In the genomic region with DNA sequence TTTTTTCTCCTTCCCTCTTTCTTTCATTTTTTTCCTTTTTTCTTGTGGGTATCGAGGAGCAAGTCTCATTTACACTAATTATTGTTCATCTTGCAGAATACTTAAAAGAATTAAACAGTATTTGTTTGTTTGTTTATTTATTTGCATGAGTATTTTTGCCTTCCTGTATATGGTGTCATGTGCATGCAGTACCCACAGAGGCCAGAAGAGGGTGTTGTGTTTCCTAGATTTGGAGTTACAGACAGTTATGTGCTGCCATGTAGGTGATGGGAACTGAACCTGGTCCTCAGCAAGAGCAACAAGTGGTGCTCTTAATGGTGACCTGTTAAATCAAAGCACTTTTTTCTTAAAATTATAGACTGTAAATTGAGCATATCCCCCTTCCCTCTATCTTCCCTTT, we compare ENCODE assay signal across 18 mouse cellular contexts. TPM values are rescaled to one million over a fixed set of nuclear protein-coding genes. Genes with fewer than 3 reads are reported as not detected.
DNase-seq lines count a peak whose midpoint lies in the region; ATAC-seq and TF ChIP-seq lines count a peak whose summit lies in the region.
"Had no signal": no experiment of that assay in that cellular context is flagged by ENCODE, and none has a peak within 500 bp of the region (broad histone marks: within the 10 kb centered on the region; RNA-seq: fewer than 3 reads in every experiment).

No protein-coding gene starts in this region.

- H3K4me3 ChIP-seq in heart, adult 2 months = no peak overlapping the region
- H3K4me3 ChIP-seq in midbrain, embryonic 15.5 days = no peak overlapping the region
- no peak overlapping the region for H3K4me3 ChIP-seq in midbrain, embryonic 13.5 days (replicated peaks)
- no peak overlapping the region for H3K4me3 ChIP-seq in MEL (ENCODE audit: control insufficient read depth in 1 of 2, insufficient read depth in 1 of 2, low read depth in 2 of 2, low read length in 2 of 2)

- H3K27me3 ChIP-seq in heart, adult 2 months (ENCODE audit: control insufficient read depth, insufficient read depth, low read length) = no peaks in the 10 kb centered on the region
- H3K27me3 ChIP-seq in midbrain, embryonic 15.5 days (replicated peaks) = no peaks in the 10 kb centered on the region
- no peaks in the 10 kb centered on the region for H3K27me3 ChIP-seq in midbrain, embryonic 13.5 days
- no peaks in the 10 kb centered on the region for H3K27me3 ChIP-seq in MEL (ENCODE audit: control insufficient read depth in 1 of 2, insufficient read depth in 2 of 2, low read length in 2 of 2)
- H3K27me3 ChIP-seq: limb, embryonic 13.5 days had no signal

- H3K27ac ChIP-seq in heart, adult 2 months = no peak overlapping the region
- no peak overlapping the region for H3K27ac ChIP-seq in midbrain, embryonic 15.5 days
- H3K27ac ChIP-seq in midbrain, embryonic 13.5 days = no peak overlapping the region
- H3K27ac ChIP-seq in MEL (ENCODE audit: control insufficient read depth, low read depth, low read length) = no peak overlapping the region

- 97% methylated on average over 1 of the region's 1 CpGs for WGBS in heart, adult 2 months
- 93% methylated on average over 1 of the region's 1 CpGs for WGBS in midbrain, embryonic 15.5 days
- 95% methylated on average over 1 of the region's 1 CpGs for WGBS in midbrain, embryonic 13.5 days

- no peak for ATAC-seq in midbrain, embryonic 15.5 days (replicated peaks)
- ATAC-seq in midbrain, embryonic 13.5 days = no peak

- no peaks in the 10 kb centered on the region for H3K79me2 ChIP-seq in heart, adult 2 months (replicated peaks; ENCODE audit: control insufficient read depth, insufficient read depth, low read length)
- H3K79me2 ChIP-seq in MEL (ENCODE audit: control insufficient read depth, insufficient read depth, low read length, poor library complexity) = peaks cover 19% of the 10 kb centered on the region

- DNase-seq in heart, adult 2 months = no peak
- no peak for DNase-seq in heart, postnatal 10 days
- DNase-seq in MEL (ENCODE audit: low read depth, low spot score) = peak; percentile 69
- peak; percentile 38 for DNase-seq in retina, embryonic 14.5 days (ENCODE audit: low spot score)
- DNase-seq in heart, adult 18-20 months = no peak
- DNase-seq in yolk sac, embryonic 10.5 days (ENCODE audit: low spot score) = no peak
- DNase-seq: heart, postnatal 36 days; thymus, postnatal 14 days had no signal

- H3K9ac ChIP-seq in heart, adult 2 months (ENCODE audit: low read depth, low read length) = no peak overlapping the region
- no peak overlapping the region for H3K9ac ChIP-seq in midbrain, embryonic 15.5 days
- H3K9ac ChIP-seq in midbrain, embryonic 13.5 days (replicated peaks) = no peak overlapping the region
- H3K9ac ChIP-seq in MEL (ENCODE audit: control insufficient read depth, low read depth, low read length, poor library complexity, severe bottlenecking) = no peak overlapping the region

- no peak for TF ChIP-seq POLR2A in heart, adult 2 months (IDR thresholded peaks at IDR 0.05; ENCODE audit: insufficient read depth, low read depth, low read length)
- TF ChIP-seq POLR2A in MEL (IDR thresholded peaks at IDR 0.05; ENCODE audit: control insufficient read depth in 1 of 2, insufficient read depth in 1 of 2, low read depth in 1 of 2, low read length in 2 of 2, poor library complexity in 1 of 2) = no peak

- no peak for TF ChIP-seq EP300 in heart, adult 2 months (IDR thresholded peaks at IDR 0.05; ENCODE audit: insufficient read depth, low read depth, low read length)
- no peak for TF ChIP-seq EP300 in MEL (IDR thresholded peaks at IDR 0.05; ENCODE audit: low read depth in 1 of 2, low read length in 2 of 2)

- TF ChIP-seq RAD21 in MEL (IDR thresholded peaks at IDR 0.05; ENCODE audit: low read depth, low read length) = no peak; the same call in 1 of the 2 replicates

- no peaks in the 10 kb centered on the region for H3K9me3 ChIP-seq in midbrain, embryonic 15.5 days
- no peaks in the 10 kb centered on the region for H3K9me3 ChIP-seq in midbrain, embryonic 13.5 days
- no peaks in the 10 kb centered on the region for H3K9me3 ChIP-seq in MEL (replicated peaks; ENCODE audit: insufficient read depth, low read length)
- H3K9me3 ChIP-seq: limb, embryonic 13.5 days had no signal

- H3K36me3 ChIP-seq in heart, adult 2 months (ENCODE audit: control insufficient read depth, insufficient read depth, low read length) = no peaks in the 10 kb centered on the region
- no peaks in the 10 kb centered on the region for H3K36me3 ChIP-seq in midbrain, embryonic 15.5 days (replicated peaks)
- H3K36me3 ChIP-seq in midbrain, embryonic 13.5 days = peaks cover 21% of the 10 kb centered on the region
- H3K36me3 ChIP-seq in MEL (ENCODE audit: control insufficient read depth in 1 of 2, insufficient read depth in 2 of 2, low read length in 2 of 2) = peaks cover 0 to 30% of the 10 kb centered on the region in 2 experiments; a peak in 3 of 4 replicates

- H3K4me1 ChIP-seq in heart, adult 2 months (ENCODE audit: control insufficient read depth, insufficient read depth, low read length) = peaks cover 5% of the 10 kb centered on the region
- H3K4me1 ChIP-seq in midbrain, embryonic 15.5 days = peaks cover 18% of the 10 kb centered on the region
- peaks cover 17% of the 10 kb centered on the region for H3K4me1 ChIP-seq in midbrain, embryonic 13.5 days (replicated peaks)
- peaks cover 3 to 39% of the 10 kb centered on the region in 2 experiments; a peak in 3 of 4 replicates for H3K4me1 ChIP-seq in MEL (ENCODE audit: control insufficient read depth in 1 of 2, insufficient read depth in 2 of 2, low read length in 2 of 2)

- 0 out of 2 replicates have a peak overlapping the region, but pooled peaks have one; percentile 93 for H3K4me2 ChIP-seq in midbrain, embryonic 15.5 days
- H3K4me2 ChIP-seq in midbrain, embryonic 13.5 days (replicated peaks) = no peak overlapping the region

- peak; percentile 66 for TF ChIP-seq CTCF in heart, adult 2 months (IDR thresholded peaks at IDR 0.05)
- TF ChIP-seq CTCF in MEL (IDR thresholded peaks at IDR 0.05 in 2 of 3, conservative IDR thresholded peaks at IDR 0.05 in 1 of 3; ENCODE audit: control insufficient read depth in 1 of 3, insufficient read depth in 1 of 3, low read depth in 2 of 3, low read length in 3 of 3, poor library complexity in 1 of 3, severe bottlenecking in 1 of 3) = peak; percentile 11 to 68 (median 46); a peak in 5 of 6 replicates

- intact Hi-C loops in heart, adult 2 months (cut with DNase I) = loop anchor here (2.0 kb wide), 1 partner anchor 53 kb away; the partner anchor contains the start of gene Ints1
- intact Hi-C loops in heart, postnatal 10 days (cut with DNase I) = no loop called here

RNA-seq across cellular contexts. Expression of gene Psmg3, which starts 0.9 kb away (rescaled TPM):
- 10 to 100 TPM in 1 of 2 experiments, 1 to 10 TPM in 1; 9.9 to 11.3 TPM for total RNA-seq in heart, adult 2 months (2021)
- 14.2 and 15.7 TPM in 2 replicates for polyA plus RNA-seq in heart, adult 2 months (2012; rRNA removed)
- total RNA-seq in heart, postnatal 10 days (2021) = 10 to 100 TPM; 11.9 to 13.5 TPM
- polyA plus RNA-seq in midbrain, embryonic 15.5 days (2015; fragmentation: Nextera tagmentation; extraction: Ambion mirVana) = 74.0 and 78.2 TPM in 2 replicates
- polyA plus RNA-seq in midbrain, embryonic 13.5 days (2015; fragmentation: Nextera tagmentation; extraction: Ambion mirVana) = 78.6 and 81.9 TPM in 2 replicates
- 70.0 and 75.4 TPM in 2 replicates for total RNA-seq in MEL (2012; rRNA removed)
- polyA plus RNA-seq in MEL (2012; ENCODE audit: insufficient read depth in 1 of 2, insufficient read length in 2 of 2, low read depth in 1 of 2, low replicate concordance in 2 of 2, missing spikeins in 1 of 2) = 10 to 100 TPM in 1 of 2 experiments, not detected in 1; 81.9 TPM
- total RNA-seq in heart, adult 18-20 months (2021) = 10 to 100 TPM in 1 of 2 experiments, 1 to 10 TPM in 1; 8.1 to 10.1 TPM

RNA-seq across cellular contexts. Expression of gene Gm26938, which starts 1.4 kb away (rescaled TPM):
- not detected for total RNA-seq in heart, adult 2 months (2021)
- not detected in 2 replicates for polyA plus RNA-seq in heart, adult 2 months (2012; rRNA removed)
- total RNA-seq in heart, postnatal 10 days (2021) = not detected
- not detected in 2 replicates for polyA plus RNA-seq in midbrain, embryonic 15.5 days (2015; fragmentation: Nextera tagmentation; extraction: Ambion mirVana)
- not detected in 2 replicates for polyA plus RNA-seq in midbrain, embryonic 13.5 days (2015; fragmentation: Nextera tagmentation; extraction: Ambion mirVana)
- not detected in 2 replicates for total RNA-seq in MEL (2012; rRNA removed)
- under 1 TPM in 1 of 2 experiments, not detected in 1; 0.11 TPM for polyA plus RNA-seq in MEL (2012; ENCODE audit: insufficient read depth in 1 of 2, insufficient read length in 2 of 2, low read depth in 1 of 2, low replicate concordance in 2 of 2, missing spikeins in 1 of 2)
- not detected for total RNA-seq in heart, adult 18-20 months (2021)
- total RNA-seq: adrenal gland, adult 18-20 months; common myeloid progenitor, adult 5-6 weeks; ES-E14; granulocyte monocyte progenitor cell, adult 5-6 weeks; heart, postnatal 36 days; layer of hippocampus, postnatal 25 days had no signal
- polyA plus RNA-seq: kidney, embryonic 14.5 days; limb, embryonic 13.5 days; macrophage had no signal

RNA-seq across cellular contexts. Expression of gene Tmem184a, which starts 7.9 kb away (rescaled TPM):
- total RNA-seq in heart, adult 2 months (2021) = under 1 TPM in 1 of 2 experiments, not detected in 1; 0.05 TPM
- 0.29 and 1.5 TPM in 2 replicates for polyA plus RNA-seq in heart, adult 2 months (2012; rRNA removed)
- total RNA-seq in heart, postnatal 10 days (2021) = under 1 TPM; 0.10 to 0.37 TPM
- polyA plus RNA-seq in midbrain, embryonic 15.5 days (2015; fragmentation: Nextera tagmentation; extraction: Ambion mirVana) = 0.14 and 0.30 TPM in 2 replicates
- 0.19 and 0.35 TPM in 2 replicates for polyA plus RNA-seq in midbrain, embryonic 13.5 days (2015; fragmentation: Nextera tagmentation; extraction: Ambion mirVana)
- 0.07 and 0.27 TPM in 2 replicates for total RNA-seq in MEL (2012; rRNA removed)
- under 1 TPM in 1 of 2 experiments, not detected in 1; 0.10 TPM for polyA plus RNA-seq in MEL (2012; ENCODE audit: insufficient read depth in 1 of 2, insufficient read length in 2 of 2, low read depth in 1 of 2, low replicate concordance in 2 of 2, missing spikeins in 1 of 2)
- total RNA-seq in heart, adult 18-20 months (2021) = under 1 TPM; 0.21 to 0.60 TPM
- total RNA-seq: granulocyte monocyte progenitor cell, adult 5-6 weeks; heart, postnatal 36 days had no signal
- polyA plus RNA-seq: macrophage had no signal

RNA-seq across cellular contexts. Expression of gene Mafk, which starts 36.3 kb away (rescaled TPM):
- total RNA-seq in heart, adult 2 months (2021) = 10 to 100 TPM; 33.2 to 34.1 TPM
- polyA plus RNA-seq in heart, adult 2 months (2012; rRNA removed) = 22.8 and 23.6 TPM in 2 replicates
- 10 to 100 TPM; 20.9 to 25.8 TPM for total RNA-seq in heart, postnatal 10 days (2021)
- 18.2 and 18.8 TPM in 2 replicates for polyA plus RNA-seq in midbrain, embryonic 15.5 days (2015; fragmentation: Nextera tagmentation; extraction: Ambion mirVana)
- polyA plus RNA-seq in midbrain, embryonic 13.5 days (2015; fragmentation: Nextera tagmentation; extraction: Ambion mirVana) = 15.4 TPM in 2 replicates
- 43.6 and 62.1 TPM in 2 replicates for total RNA-seq in MEL (2012; rRNA removed)
- polyA plus RNA-seq in MEL (2012; ENCODE audit: insufficient read depth in 1 of 2, insufficient read length in 2 of 2, low read depth in 1 of 2, low replicate concordance in 2 of 2, missing spikeins in 1 of 2) = 10 to 100 TPM in 1 of 2 experiments, not detected in 1; 56.5 TPM
- total RNA-seq in heart, adult 18-20 months (2021) = 10 to 100 TPM; 37.3 to 39.7 TPM

RNA-seq across cellular contexts. Expression of gene Ints1, which starts 52.1 kb away (rescaled TPM):
- 10 to 100 TPM; 40.2 to 40.9 TPM for total RNA-seq in heart, adult 2 months (2021)
- polyA plus RNA-seq in heart, adult 2 months (2012; rRNA removed) = 35.1 and 40.3 TPM in 2 replicates
- total RNA-seq in heart, postnatal 10 days (2021) = 10 to 100 TPM; 43.5 to 43.6 TPM
- 32.8 and 34.3 TPM in 2 replicates for polyA plus RNA-seq in midbrain, embryonic 15.5 days (2015; fragmentation: Nextera tagmentation; extraction: Ambion mirVana)
- 24.0 and 28.9 TPM in 2 replicates for polyA plus RNA-seq in midbrain, embryonic 13.5 days (2015; fragmentation: Nextera tagmentation; extraction: Ambion mirVana)
- 77.9 and 82.5 TPM in 2 replicates for total RNA-seq in MEL (2012; rRNA removed)
- 10 to 100 TPM in 1 of 2 experiments, not detected in 1; 89.2 TPM for polyA plus RNA-seq in MEL (2012; ENCODE audit: insufficient read depth in 1 of 2, insufficient read length in 2 of 2, low read depth in 1 of 2, low replicate concordance in 2 of 2, missing spikeins in 1 of 2)
- 10 to 100 TPM; 37.7 to 39.5 TPM for total RNA-seq in heart, adult 18-20 months (2021)

Comparison
In these comparisons a context has a peak if more than half of its experiments do, and no peak if none do; other contexts are left out.
1. DNase-seq: peak in MEL (single experiment) and retina, embryonic 14.5 days (single experiment); none in heart, adult 2 months (0 of 2), heart, postnatal 10 days (0 of 2), heart, adult 18-20 months (0 of 2) and yolk sac, embryonic 10.5 days (single experiment).